Mouse (Mus musculus) heart, adult 2 months (tissue): ENCODE measurements at regions not wholly inside any gene's neighbourhood (a gene's known extent, or its start where the extent isn't known, plus 50 kb on each side); places are given as distances from the start of the nearest gene placed in this dataset.

Source experiments
- DNase-seq, 2 experiments: peaks; one replicate each; pipeline ENCODE4 v3.0.0; 2021
- H3K27ac ChIP-seq: fragments of 200-600 bp; 2 replicates; pipeline ENCODE4 v1.8.1; 2022
- H3K27me3 ChIP-seq: fragments of 200-500 bp; 2 replicates; pipeline ENCODE4 v1.6.1; 2012; ENCODE audit warnings: mild to moderate bottlenecking, low read length, inconsistent platforms, mixed read lengths; ENCODE audit not compliant: control insufficient read depth, insufficient read depth
- H3K36me3 ChIP-seq: fragments of 200-500 bp; 2 replicates; pipeline ENCODE4 v1.6.1; 2012; ENCODE audit warnings: low read length, inconsistent platforms; ENCODE audit not compliant: control insufficient read depth, insufficient read depth
- H3K4me1 ChIP-seq: fragments of 200-500 bp; 2 replicates; pipeline ENCODE4 v1.6.1; 2011; ENCODE audit warnings: low read length; ENCODE audit not compliant: control insufficient read depth, insufficient read depth
- H3K4me3 ChIP-seq: fragments of 200-600 bp; 2 replicates; pipeline ENCODE4 v1.8.1; 2022
- H3K79me2 ChIP-seq: fragments of 200-500 bp; replicated peaks from 2 replicates; pipeline ENCODE4 v1.6.1; 2012; ENCODE audit warnings: mild to moderate bottlenecking, inconsistent platforms, low read length, moderate library complexity, mixed read lengths; ENCODE audit not compliant: control insufficient read depth, insufficient read depth
- H3K9ac ChIP-seq: fragments of 200-500 bp; 2 replicates; pipeline ENCODE4 v1.6.1; 2012; ENCODE audit warnings: low read depth, mild to moderate bottlenecking, control low read depth, inconsistent platforms, low read length, mixed read lengths
- CTCF ChIP-seq: fragments of 200-600 bp; IDR thresholded peaks from 2 replicates; pipeline ENCODE4 v1.8.1; 2022; ENCODE audit warnings: antibody characterized with exemption, mild to moderate bottlenecking, moderate library complexity
- EP300 ChIP-seq: fragments of 200-500 bp; IDR thresholded peaks from 2 replicates; pipeline ENCODE4 v1.6.1; 2011; ENCODE audit warnings: low read depth, low read length, control low read depth; ENCODE audit not compliant: insufficient read depth
- POLR2A ChIP-seq: fragments of 200-500 bp; IDR thresholded peaks from 2 replicates; pipeline ENCODE4 v1.6.1; 2011; ENCODE audit warnings: mild to moderate bottlenecking, low read depth, low read length, control low read depth; ENCODE audit not compliant: insufficient read depth
- WGBS: fragments of 180-500 bp; shearing (Covaris S2); methylation state at CpG from one replicate; pipeline ENCODE4 v1.1.7; 2018; 5-methylcytosine and 5-hydroxymethylcytosine counted together
- intact Hi-C: fragments of 180-260 bp; cut with DNase I; formaldehyde crosslinking; loops from one replicate; pipeline ENCODE4 v1.15.1; 2025

DNA sequence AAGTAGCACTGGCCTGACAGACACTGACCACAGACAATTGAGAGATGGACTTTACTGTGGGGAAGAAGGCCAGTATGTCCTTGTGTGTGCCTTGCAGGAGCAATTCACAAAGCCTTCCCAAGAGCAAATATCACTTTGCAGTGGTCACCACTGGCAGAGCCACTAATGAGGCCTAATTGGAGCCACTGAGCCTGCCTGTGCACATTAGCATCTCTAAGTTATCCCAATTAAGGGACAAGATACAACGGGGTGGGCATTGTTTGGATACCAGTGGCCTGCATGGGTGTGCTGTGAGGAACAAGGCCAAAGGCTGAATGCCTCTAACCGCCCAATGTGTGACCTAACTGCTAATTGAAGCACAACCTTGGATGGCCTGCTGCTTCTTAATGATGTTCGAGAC, 433.4 kb upstream of the Ptbp2 start:
- no peak for TF ChIP-seq CTCF
- TF ChIP-seq POLR2A, result no peak
- no peak for TF ChIP-seq EP300
- 69% methylated on average over 3 of the region's 3 CpGs for WGBS
- no peak for DNase-seq

DNA sequence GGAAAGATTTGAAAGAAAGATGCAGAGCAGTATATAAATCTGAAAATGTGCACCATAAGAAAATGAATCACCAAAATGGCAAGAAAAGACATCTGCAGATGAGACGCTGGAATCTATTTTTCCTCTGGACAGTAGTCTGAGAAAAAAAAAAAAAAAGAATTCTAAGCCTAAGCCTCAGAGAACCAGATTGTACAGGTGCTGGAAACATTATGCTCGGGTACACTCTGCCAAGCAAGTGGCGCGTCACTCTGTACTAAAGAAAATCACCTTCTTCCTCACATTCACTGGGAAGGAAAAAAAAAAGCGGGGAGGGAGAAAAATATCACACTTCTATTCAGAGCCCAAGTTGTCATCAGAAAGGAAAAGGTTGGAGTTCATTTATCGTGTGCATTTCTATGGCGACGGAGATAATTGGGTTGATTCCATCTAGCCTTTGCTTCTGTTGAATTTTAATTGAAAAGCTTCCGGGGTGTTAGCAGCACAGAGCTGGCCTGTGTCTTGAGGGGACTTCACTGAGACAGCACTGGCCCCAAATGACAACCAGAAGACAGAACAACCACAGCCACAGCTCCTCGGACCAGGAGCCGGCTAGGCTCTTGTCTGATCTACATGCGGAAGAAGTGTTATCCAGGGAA, 430.5 kb upstream of the Ptbp2 start:
- Histone ChIP-seq H3K9ac (no peak overlapping the region), H3K79me2 (no peaks in the 10 kb centered on the region), H3K27me3 (no peaks in the 10 kb centered on the region), H3K27ac (no peak overlapping the region), H3K4me1 (no peaks in the 10 kb centered on the region), H3K4me3 (no peak overlapping the region), H3K36me3 (no peaks in the 10 kb centered on the region)
- DNase-seq, result no peak
- no peak for TF ChIP-seq POLR2A
- no peak for TF ChIP-seq CTCF
- no peak for TF ChIP-seq EP300
- intact Hi-C loops, result no loop called here
- WGBS, result 75% methylated on average over 12 of the region's 12 CpGs

More for the DNA sequence above, 433.4 kb upstream of the Ptbp2 start:
- no peak overlapping the region for H3K4me3 ChIP-seq
- no peaks in the 10 kb centered on the region for H3K27me3 ChIP-seq
- no peak overlapping the region for H3K9ac ChIP-seq
- H3K4me1 ChIP-seq, result no peaks in the 10 kb centered on the region
- intact Hi-C loops, result no loop called here
- no peaks in the 10 kb centered on the region for H3K79me2 ChIP-seq
- H3K27ac ChIP-seq, result no peak overlapping the region
- H3K36me3 ChIP-seq, result no peaks in the 10 kb centered on the region

DNA sequence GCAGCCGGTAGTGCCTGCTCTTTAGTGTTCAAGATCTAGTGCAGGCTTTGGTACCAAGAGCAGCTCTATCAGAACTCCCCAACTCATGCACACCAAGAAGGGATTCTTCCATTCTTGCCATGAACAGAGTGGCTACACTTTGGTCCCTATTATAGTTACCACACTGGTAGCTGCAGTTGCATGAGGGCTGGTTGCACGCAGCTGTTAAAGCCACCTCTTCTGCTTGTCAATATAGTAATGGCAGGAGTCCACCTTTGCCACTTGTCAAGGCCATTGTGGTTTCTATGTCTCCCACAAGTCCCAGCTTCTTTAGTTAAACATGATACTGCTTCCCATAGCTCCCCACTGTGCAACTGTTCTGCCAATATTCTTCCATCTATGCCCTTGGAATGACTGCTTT, 415.1 kb upstream of the Ptbp2 start:
- Histone ChIP-seq H3K36me3 (no peaks in the 10 kb centered on the region), H3K4me1 (no peaks in the 10 kb centered on the region), H3K4me3 (no peak overlapping the region), H3K9ac (no peak overlapping the region), H3K27me3 (no peaks in the 10 kb centered on the region), H3K27ac (no peak overlapping the region), H3K79me2 (no peaks in the 10 kb centered on the region)
- WGBS, result 66% methylated on average over 2 of the region's 2 CpGs
- intact Hi-C loops, result no loop called here
- no peak for DNase-seq
- no peak for TF ChIP-seq POLR2A
- no peak for TF ChIP-seq CTCF
- no peak for TF ChIP-seq EP300

DNA sequence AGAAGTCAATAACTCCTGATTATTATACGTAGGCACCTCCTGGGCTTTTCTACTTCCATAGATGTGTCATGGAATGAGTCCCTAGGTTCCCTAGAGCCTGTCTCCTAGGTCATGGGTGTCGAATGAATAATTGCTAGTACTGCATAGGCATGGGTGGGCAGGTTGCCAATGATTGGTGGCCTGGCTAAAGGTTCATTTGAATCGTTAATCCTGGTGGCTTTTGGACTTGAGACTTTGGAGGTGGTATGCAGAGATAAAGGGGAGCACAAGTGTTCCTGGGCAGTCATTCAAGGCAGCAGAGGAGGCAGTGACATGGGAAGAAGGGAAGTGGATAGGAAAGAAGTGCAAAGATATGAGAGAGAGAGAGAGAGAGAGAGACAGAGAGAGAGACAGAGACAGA, 410.2 kb upstream of the Ptbp2 start:
- Histone ChIP-seq H3K27me3 (no peaks in the 10 kb centered on the region), H3K4me1 (no peaks in the 10 kb centered on the region), H3K4me3 (no peak overlapping the region), H3K36me3 (no peaks in the 10 kb centered on the region), H3K79me2 (no peaks in the 10 kb centered on the region), H3K9ac (no peak overlapping the region), H3K27ac (no peak overlapping the region)
- 66% methylated on average over 3 of the region's 3 CpGs for WGBS
- TF ChIP-seq CTCF (no peak), POLR2A (no peak), EP300 (no peak)
- intact Hi-C loops, result loop anchor here (5.0 kb wide), 1 partner anchor 1762 kb away; no protein-coding TSS in a partner anchor
- no peak for DNase-seq

DNA sequence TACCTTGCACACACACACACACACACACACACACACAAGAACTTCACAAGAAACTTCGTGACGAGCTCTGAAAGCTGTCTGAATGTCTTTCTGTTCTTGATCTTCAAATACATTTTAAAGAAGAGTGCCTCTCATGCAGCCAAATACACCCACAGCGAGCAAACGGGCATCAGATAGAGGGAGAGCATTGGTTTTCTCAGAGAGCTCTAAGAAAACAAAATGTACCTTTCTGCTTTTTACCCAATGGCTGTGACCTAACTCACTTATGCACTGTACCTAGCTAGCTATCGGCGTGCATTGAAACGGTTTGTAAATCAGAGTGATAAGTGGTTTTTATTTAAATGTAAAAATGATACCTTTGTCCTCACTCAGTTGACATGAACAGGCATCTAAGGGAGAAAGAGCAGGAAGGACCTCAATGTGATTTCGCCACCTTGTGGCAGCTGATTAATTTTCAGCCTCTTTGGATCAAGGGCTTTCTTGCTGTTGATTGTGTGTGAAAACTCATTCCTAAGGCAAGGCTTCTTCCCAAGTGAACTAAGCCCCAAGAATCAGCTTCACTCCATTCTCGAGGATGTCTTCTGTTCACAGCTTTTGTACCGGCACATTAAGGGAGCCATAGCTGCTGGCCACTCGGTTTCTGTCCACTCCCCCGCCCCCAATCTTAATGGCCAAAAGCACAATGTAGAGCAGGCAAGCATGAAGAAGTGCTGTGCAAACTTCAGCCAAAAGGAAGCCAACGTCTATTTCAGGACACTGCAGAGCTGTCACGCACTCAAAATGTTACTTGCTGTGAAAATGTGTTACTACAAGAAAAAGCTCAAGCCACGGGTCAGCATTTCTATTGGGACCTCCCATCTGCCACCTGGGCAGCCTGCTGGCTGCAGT, 408.4 kb upstream of the Ptbp2 start:
- intact Hi-C loops, result loop anchor here (2.0 to 5.0 kb wide), 2 partner anchors 726 to 1760 kb away; no protein-coding TSS in a partner anchor

DNA sequence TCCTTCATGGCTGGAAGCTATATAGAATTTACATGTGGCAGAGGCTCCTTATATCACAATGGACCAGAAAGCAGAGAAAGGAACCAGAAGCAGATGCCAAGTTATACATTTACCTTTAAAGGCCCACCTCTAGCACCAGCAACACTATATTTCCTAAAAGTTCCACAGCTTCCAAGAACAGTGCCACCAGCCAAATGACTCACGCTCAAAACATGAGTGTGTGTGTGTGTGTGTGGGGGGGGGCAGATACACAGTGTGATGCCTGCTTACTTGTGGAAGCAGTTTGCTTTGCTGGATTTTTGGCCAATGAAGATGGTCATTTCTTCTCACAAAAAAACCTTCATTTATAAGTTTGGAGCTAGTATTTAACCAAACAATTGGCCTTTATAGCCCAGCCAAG, 405.3 kb upstream of the Ptbp2 start:
- TF ChIP-seq CTCF (no peak), EP300 (no peak)
- H3K36me3 ChIP-seq, result no peaks in the 10 kb centered on the region
- DNase-seq, result no peak
- no peaks in the 10 kb centered on the region for H3K27me3 ChIP-seq
- intact Hi-C loops, result loop anchor here (5.0 kb wide), 1 partner anchor 1757 kb away; no protein-coding TSS in a partner anchor
- 73% methylated on average over 1 of the region's 1 CpGs for WGBS
- no peaks in the 10 kb centered on the region for H3K79me2 ChIP-seq
- no peaks in the 10 kb centered on the region for H3K4me1 ChIP-seq
- no peak overlapping the region for H3K9ac ChIP-seq
- no peak overlapping the region for H3K27ac ChIP-seq
- H3K4me3 ChIP-seq, result no peak overlapping the region

More for the DNA sequence above, 408.4 kb upstream of the Ptbp2 start:
- DNase-seq, result peak; percentile 14 to 35
- Histone ChIP-seq H3K9ac (no peak overlapping the region), H3K27ac (no peak overlapping the region), H3K4me3 (no peak overlapping the region), H3K4me1 (no peaks in the 10 kb centered on the region), H3K36me3 (no peaks in the 10 kb centered on the region), H3K27me3 (no peaks in the 10 kb centered on the region), H3K79me2 (no peaks in the 10 kb centered on the region)
- TF ChIP-seq EP300 (no peak), CTCF (peak; percentile 75)
- WGBS, result 34% methylated on average over 15 of the region's 15 CpGs
